Mouse (Mus musculus) thymus, adult 2 months (tissue): ENCODE data around the gene Slc38a5.

ENCODE experiments used
- CTCF ChIP-seq: fragments of 200-500 bp; IDR thresholded peaks from 2 replicates; pipeline ENCODE4 v1.5.1; 2012; ENCODE audit warnings: mild to moderate bottlenecking, control low read depth, low read length, moderate library complexity, borderline replicate concordance; ENCODE audit not compliant: control insufficient read depth, poor library complexity, insufficient read depth; ENCODE audit errors: extremely low read depth
- POLR2A ChIP-seq: fragments of 200-500 bp; IDR thresholded peaks from 2 replicates; pipeline ENCODE4 v1.6.1; 2012; ENCODE audit warnings: mild to moderate bottlenecking, low read length, control low read depth, moderate library complexity; ENCODE audit not compliant: control insufficient read depth, poor library complexity, insufficient read depth; ENCODE audit errors: extremely low read depth

DNA sequence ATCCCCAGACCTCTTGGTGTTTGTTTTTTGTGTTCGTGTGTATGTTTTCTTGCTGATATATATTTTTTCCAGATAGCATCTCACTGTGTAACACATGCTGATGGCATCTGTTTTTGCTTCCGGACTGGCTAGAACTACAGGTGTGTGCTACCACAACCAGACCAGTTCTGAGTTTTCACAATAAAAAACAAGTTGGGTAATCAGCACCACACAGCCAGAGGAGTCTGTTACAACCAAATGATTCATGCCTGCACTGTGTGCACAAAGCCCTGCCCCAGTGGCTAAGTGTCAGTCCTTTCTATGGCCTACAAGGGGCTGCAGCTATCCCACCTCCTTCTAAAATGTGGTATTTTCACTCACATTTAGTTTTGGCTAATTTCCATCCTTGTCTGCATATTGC, 34.2 kb upstream of the Slc38a5 start:
- no peak for TF ChIP-seq CTCF
- no peak for TF ChIP-seq POLR2A
